Mouse (Mus musculus): ENCODE data around the gene Apobec1. TPM values are rescaled to one million over a fixed set of nuclear protein-coding genes. Genes with fewer than 3 reads are reported as not detected.
A peak's percentile ranks its signal among the peaks of the same experiment; 100 is the strongest.

Gene Apobec1
- polyA plus RNA-seq, 1 experiment from 2014 or later: 8.9 TPM

DNA sequence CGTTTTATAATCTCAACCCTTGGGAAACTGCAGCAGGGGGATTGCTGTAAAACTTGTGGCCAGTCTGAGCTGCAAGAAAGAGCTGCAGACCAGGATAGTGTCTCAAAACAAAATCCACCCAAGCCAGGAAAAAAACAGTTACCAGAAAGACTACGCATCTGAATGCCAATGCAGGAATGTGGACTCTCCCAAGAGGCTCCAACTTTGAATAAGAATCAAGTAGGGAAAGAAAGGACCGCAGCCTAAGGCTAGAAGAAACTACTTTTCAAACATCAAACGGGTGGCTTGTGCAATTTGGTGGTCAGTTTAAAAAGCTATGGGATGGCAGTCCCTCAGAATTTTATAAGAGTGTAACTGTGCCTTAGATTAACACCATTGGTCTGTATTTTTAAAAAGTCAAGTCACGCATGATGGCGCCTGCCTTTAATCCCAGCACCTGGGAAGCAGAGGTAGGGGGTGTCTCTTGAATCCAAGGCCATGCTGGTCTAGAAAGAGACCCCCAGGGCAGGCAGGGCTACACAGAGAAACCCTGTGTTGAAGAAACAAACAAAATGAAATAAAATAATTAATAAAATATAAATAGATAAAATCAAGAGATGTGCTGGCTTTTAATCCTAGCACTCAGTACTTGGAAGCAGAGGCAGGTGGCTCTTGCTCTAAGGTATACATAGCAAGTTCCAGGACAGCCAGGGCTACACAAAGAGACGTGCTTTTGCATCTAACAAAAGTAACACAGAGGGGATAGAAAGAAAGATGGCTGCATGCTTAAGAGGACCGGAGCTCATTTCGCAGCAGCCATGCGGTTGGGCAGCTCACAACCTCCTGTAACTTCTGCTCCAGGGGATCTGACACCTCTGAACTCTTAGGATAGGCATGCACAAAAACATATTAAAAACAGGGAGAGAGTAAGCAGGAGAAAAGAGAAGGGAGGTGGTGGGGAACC lies 6.5 kb upstream of the Apobec1 start:
- TF ChIP-seq CTCF (IDR thresholded peaks at IDR 0.05) (no peak), EP300 (IDR thresholded peaks at IDR 0.05) (no peak)
- Histone ChIP-seq H3K27ac (ENCODE audit: low read length) (no peak overlapping the region), H3K4me1 (ENCODE audit: insufficient read depth, low read depth, low read length) (no peaks in the 10 kb centered on the region), H3K9me3 (ENCODE audit: low read length) (no peaks in the 10 kb centered on the region), H3K9ac (replicated peaks; ENCODE audit: low read depth) (no peak overlapping the region), H3K27me3 (replicated peaks; ENCODE audit: insufficient read depth, low read length) (no peaks in the 10 kb centered on the region), H3K36me3 (ENCODE audit: insufficient read depth, low read length) (no peaks in the 10 kb centered on the region), H3K4me2 (replicated peaks; ENCODE audit: low read depth, low read length) (no peak overlapping the region), H3K4me3 (ENCODE audit: low read depth, low read length) (no peak overlapping the region)
- 77% methylated on average over 10 of the region's 10 CpGs for WGBS
- DNase-seq (ENCODE audit: low spot score) (no peak), ATAC-seq (no peak)

- 85% methylated on average over 12 of the region's 12 CpGs for WGBS
- no peak overlapping the region for H3K4me2 ChIP-seq (replicated peaks; ENCODE audit: low read depth, low read length)
- no peak for TF ChIP-seq CTCF (IDR thresholded peaks at IDR 0.05)
- TF ChIP-seq EP300 (IDR thresholded peaks at IDR 0.05): no peak
- no peaks in the 10 kb centered on the region for H3K27me3 ChIP-seq (replicated peaks; ENCODE audit: insufficient read depth, low read length)
- no peak overlapping the region for H3K9ac ChIP-seq (replicated peaks; ENCODE audit: low read depth)
- no peak for ATAC-seq
- H3K4me1 ChIP-seq (ENCODE audit: insufficient read depth, low read depth, low read length): no peaks in the 10 kb centered on the region
- H3K4me3 ChIP-seq (ENCODE audit: low read depth, low read length): no peak overlapping the region
- H3K27ac ChIP-seq (ENCODE audit: low read length): no peak overlapping the region
- DNase-seq (ENCODE audit: low spot score): no peak
- H3K36me3 ChIP-seq (ENCODE audit: insufficient read depth, low read length): no peaks in the 10 kb centered on the region
- H3K9me3 ChIP-seq (ENCODE audit: low read length): no peaks in the 10 kb centered on the region
These were observed 5.5 kb upstream of the Apobec1 start for GRCm38 (mm10) chr6:122607700-122608099.

- Histone ChIP-seq H3K4me1 (ENCODE audit: insufficient read depth, low read depth, low read length) (no peaks in the 10 kb centered on the region), H3K9ac (replicated peaks; ENCODE audit: low read depth) (no peak overlapping the region), H3K27ac (ENCODE audit: low read length) (no peak overlapping the region), H3K4me2 (replicated peaks; ENCODE audit: low read depth, low read length) (no peak overlapping the region), H3K9me3 (ENCODE audit: low read length) (no peaks in the 10 kb centered on the region), H3K36me3 (ENCODE audit: insufficient read depth, low read length) (no peaks in the 10 kb centered on the region), H3K27me3 (replicated peaks; ENCODE audit: insufficient read depth, low read length) (no peaks in the 10 kb centered on the region), H3K4me3 (ENCODE audit: low read depth, low read length) (no peak overlapping the region)
- DNase-seq (ENCODE audit: low spot score) (no peak), ATAC-seq (no peak)
- TF ChIP-seq EP300 (IDR thresholded peaks at IDR 0.05) (no peak), CTCF (IDR thresholded peaks at IDR 0.05) (no peak)
- 90% methylated on average over 11 of the region's 11 CpGs for WGBS
These were observed 4.4 kb upstream of the Apobec1 start for GRCm38 (mm10) chr6:122606661-122607060.

DNA sequence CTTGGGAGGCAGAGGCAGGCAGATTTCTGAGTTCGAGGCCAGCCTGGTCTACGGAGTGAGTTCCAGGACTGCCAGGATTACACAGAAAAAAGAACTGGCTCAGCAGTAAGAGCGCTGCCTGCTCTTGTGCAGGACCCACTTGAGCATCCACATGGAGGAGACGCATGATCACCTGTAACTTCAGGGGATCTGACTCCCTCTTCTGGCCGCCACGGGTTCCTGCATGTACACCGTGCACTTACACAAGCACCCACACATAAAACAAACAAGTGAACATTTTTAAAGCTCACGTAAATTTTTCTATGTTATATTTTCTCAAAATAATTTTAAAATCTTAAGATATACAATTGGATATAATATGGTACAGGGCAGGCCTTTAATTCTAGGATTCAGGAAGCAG lies 3.2 kb upstream of the Apobec1 start:
- Histone ChIP-seq H3K4me3 (ENCODE audit: low read depth, low read length) (no peak overlapping the region), H3K4me2 (replicated peaks; ENCODE audit: low read depth, low read length) (no peak overlapping the region), H3K9me3 (ENCODE audit: low read length) (no peaks in the 10 kb centered on the region), H3K36me3 (ENCODE audit: insufficient read depth, low read length) (no peaks in the 10 kb centered on the region), H3K9ac (replicated peaks; ENCODE audit: low read depth) (no peak overlapping the region), H3K27ac (ENCODE audit: low read length) (no peak overlapping the region), H3K4me1 (ENCODE audit: insufficient read depth, low read depth, low read length) (no peaks in the 10 kb centered on the region), H3K27me3 (replicated peaks; ENCODE audit: insufficient read depth, low read length) (no peaks in the 10 kb centered on the region)
- no peak for ATAC-seq
- TF ChIP-seq CTCF (IDR thresholded peaks at IDR 0.05): peak; percentile 43
- no peak for TF ChIP-seq EP300 (IDR thresholded peaks at IDR 0.05)
- DNase-seq (ENCODE audit: low spot score): no peak
- 82% methylated on average over 8 of the region's 8 CpGs for WGBS

DNA sequence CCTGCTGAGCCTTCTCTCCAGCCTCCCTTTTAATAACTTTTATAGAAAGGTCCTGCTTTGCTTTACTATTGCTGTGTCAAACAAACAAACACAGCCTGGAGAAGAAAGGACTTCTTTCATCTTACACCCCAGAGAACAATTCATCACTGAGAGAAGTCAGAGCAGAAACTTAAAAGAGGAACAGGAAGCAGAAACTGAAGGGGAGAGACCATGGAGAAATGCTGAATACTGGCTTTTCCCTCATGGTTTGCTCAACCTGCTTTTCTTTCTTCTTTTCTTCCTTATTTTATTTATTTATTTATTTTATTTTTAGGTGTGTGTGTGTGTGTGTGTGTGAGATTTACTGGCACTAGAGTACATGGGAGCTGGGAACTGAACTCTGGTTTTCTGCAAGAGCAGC lies 2.0 kb upstream of the Apobec1 start:
- ATAC-seq (no peak), DNase-seq (ENCODE audit: low spot score) (peak; percentile 23)
- no peak overlapping the region for H3K4me2 ChIP-seq (replicated peaks; ENCODE audit: low read depth, low read length)
- no peaks in the 10 kb centered on the region for H3K36me3 ChIP-seq (ENCODE audit: insufficient read depth, low read length)
- H3K4me3 ChIP-seq (ENCODE audit: low read depth, low read length): no peak overlapping the region
- H3K27ac ChIP-seq (ENCODE audit: low read length): no peak overlapping the region
- no peak overlapping the region for H3K9ac ChIP-seq (replicated peaks; ENCODE audit: low read depth)
- TF ChIP-seq EP300 (IDR thresholded peaks at IDR 0.05): no peak
- no peak for TF ChIP-seq CTCF (IDR thresholded peaks at IDR 0.05)
- no peaks in the 10 kb centered on the region for H3K9me3 ChIP-seq (ENCODE audit: low read length)
- no peaks in the 10 kb centered on the region for H3K27me3 ChIP-seq (replicated peaks; ENCODE audit: insufficient read depth, low read length)
- H3K4me1 ChIP-seq (ENCODE audit: insufficient read depth, low read depth, low read length): no peaks in the 10 kb centered on the region

DNA sequence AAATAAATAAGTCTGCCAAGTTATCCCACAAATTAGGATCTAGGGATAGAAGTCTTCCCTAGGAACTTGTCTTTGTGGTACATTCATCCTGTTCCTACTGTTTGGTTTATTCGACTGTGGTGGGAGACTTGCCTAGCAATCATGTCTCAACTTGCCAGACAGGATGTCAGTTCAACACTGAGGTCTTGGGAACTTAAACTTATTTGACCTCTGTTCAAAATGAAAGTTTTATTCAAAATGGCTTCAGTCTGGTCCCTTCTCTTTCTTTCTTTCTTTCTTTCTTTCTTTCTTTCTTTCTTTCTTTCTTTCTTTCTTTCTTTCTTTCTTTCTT lies 713 bp upstream of the Apobec1 start:
- no peaks in the 10 kb centered on the region for H3K27me3 ChIP-seq (replicated peaks; ENCODE audit: insufficient read depth, low read length)
- H3K9me3 ChIP-seq (ENCODE audit: low read length): no peaks in the 10 kb centered on the region
- no peak for TF ChIP-seq CTCF (IDR thresholded peaks at IDR 0.05)
- TF ChIP-seq EP300 (IDR thresholded peaks at IDR 0.05): no peak
- peak overlapping the region; percentile 80 for H3K27ac ChIP-seq (ENCODE audit: low read length)
- 3% methylated on average over 1 of the region's 1 CpGs for WGBS
- H3K4me1 ChIP-seq (ENCODE audit: insufficient read depth, low read depth, low read length): no peaks in the 10 kb centered on the region
- peak overlapping the region; percentile 57 for H3K4me3 ChIP-seq (ENCODE audit: low read depth, low read length)
- H3K9ac ChIP-seq (replicated peaks; ENCODE audit: low read depth): no peak overlapping the region
- peak overlapping the region; percentile 64 for H3K4me2 ChIP-seq (replicated peaks; ENCODE audit: low read depth, low read length)
- peak; percentile 44; the same call in 1 of the 2 replicates for ATAC-seq
- H3K36me3 ChIP-seq (ENCODE audit: insufficient read depth, low read length): no peaks in the 10 kb centered on the region
- peak; percentile 63 for DNase-seq (ENCODE audit: low spot score)
